Mouse (Mus musculus) hematopoietic stem cell, adult 5-6 weeks (primary cell): ENCODE measurements around the gene Phox2b. TPM values are rescaled to one million over a fixed set of nuclear protein-coding genes. Genes with fewer than 3 reads are reported as not detected.

Experiments
- ATAC-seq, 2 experiments: fragments of 125-278 bp in 1 of 2; replicated peaks in 1 of 2; 2 replicates each; pipeline ENCODE4 v1.8.0; 2016 to 2017; ENCODE audit warnings: inconsistent platforms in 2 of 2, mild to moderate bottlenecking in 2 of 2, moderate number of reproducible peaks in 2 of 2, low read depth in 1 of 2, moderate TSS enrichment in 1 of 2; ENCODE audit not compliant: low FRiP score in 2 of 2, poor library complexity in 2 of 2, severe bottlenecking in 2 of 2, insufficient read depth in 1 of 2, low TSS enrichment in 1 of 2
- total RNA-seq: library from RNA; stranded (forward); fragments of 172-1452, 232-1000 nt; gene quantifications from 2 replicates; pipeline ENCODE4 v1.2.3, GENCODE M21; 2017

The Phox2b gene
- total RNA-seq, 1 experiment from 2014 or later: not detected

DNA sequence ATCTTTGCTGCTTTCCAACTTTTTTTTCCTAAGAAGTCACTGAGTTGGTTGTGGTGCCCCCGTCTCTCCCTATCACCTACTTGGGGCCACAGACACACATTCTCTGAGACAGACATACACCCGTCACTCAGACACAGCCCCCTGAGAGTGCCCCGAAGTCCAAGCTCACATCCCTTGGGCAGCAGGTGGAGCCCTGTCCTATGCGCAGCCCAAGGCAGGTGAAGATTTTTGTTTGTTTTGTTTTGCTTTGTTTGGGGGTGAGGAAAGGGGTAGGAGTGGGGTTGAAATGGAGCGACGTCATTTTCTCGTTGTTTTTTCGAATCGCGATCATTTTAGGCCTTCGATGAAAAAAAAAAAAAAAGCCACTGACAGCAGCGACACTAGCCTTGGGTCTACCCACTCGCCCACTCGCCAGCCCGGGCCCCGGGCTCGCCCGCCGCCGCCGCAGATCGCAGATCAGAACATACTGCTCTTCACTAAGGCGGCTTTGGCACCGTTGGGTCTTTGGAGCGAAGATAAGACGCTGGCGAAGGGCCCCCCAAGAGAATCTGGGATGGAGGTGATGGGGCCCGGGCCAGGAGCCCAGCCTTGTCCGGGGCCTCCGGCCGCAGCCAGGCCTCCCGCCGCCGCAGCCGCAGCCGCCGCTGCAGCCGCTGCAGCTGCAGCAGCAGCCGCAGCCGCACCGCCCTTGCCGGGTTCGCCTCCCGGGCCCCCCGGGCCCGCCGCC, 3.3 kb downstream of the Phox2b start:
- no peak for ATAC-seq

DNA sequence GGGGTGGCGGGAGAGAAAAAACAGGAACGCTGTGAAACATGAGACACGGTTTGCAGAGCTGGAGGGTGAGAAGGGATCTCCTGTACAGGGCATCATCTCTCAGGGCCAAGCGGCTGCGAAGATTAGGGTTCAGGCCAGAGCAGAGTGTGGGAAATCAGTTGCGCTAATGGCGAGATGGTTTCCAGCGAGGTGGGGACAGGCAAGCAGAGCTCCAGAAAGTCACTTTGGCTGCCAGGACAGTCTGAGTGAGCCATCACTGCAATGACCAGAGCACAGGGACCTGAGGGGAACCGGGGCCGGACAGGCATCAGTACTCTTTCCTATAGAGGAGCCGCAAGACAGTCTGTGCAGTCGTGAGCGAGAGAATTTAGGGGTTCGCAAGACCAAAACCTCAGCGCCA, 3.9 kb downstream of the Phox2b start:
- ATAC-seq: no peak

GRCm38 (mm10) chr5:67093991-67094390, 5.1 kb downstream of the Phox2b start:
- no peak for ATAC-seq

DNA sequence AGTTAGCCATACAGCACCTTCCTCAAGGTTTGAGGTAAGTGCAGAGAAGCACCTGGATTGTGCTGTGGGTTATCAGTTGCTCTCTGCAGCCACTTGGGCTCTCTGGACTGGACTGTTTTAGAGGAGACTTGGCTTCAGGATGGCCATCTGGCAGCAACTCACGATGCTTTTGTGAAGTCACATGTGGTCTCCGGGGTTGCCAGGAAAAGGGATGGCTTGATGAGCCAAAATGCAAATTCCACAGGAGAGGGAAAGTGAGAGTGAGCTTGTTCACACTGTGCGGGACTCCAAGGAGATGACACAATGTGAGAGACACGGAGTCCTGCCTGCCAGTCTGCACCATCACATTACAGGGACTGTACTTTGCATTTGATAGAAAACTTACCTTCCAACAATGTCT, 7.3 kb downstream of the Phox2b start:
- ATAC-seq: no peak

- ATAC-seq: no peak
Observed at GRCm38 (mm10) chr5:67090856-67091255, 8.2 kb downstream of the Phox2b start.

- no peak for ATAC-seq
Observed at GRCm38 (mm10) chr5:67083117-67083516, 16.0 kb downstream of the Phox2b start.

DNA sequence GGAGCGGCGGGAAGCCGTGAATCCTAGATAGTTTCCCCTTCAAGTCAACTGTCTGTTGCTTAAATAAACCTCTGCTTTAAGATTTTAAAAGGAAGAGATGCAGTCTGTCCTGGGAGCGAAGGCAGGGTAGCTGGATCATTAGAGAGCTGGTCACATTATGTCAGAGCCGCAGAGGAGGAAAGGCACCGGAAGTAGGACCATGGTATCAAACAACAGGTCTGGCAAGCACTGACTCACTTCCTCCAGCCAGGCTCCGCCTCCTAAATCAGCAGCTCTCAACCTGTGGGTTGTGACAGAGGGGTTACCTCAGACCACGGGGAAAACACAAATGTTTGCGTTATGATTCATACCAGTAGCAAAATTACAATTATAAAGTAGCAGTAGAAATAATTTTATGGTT, 35.5 kb downstream of the Phox2b start:
- peak in 1 of 2 experiments; percentile 36; a peak in 2 of 4 replicates for ATAC-seq

DNA sequence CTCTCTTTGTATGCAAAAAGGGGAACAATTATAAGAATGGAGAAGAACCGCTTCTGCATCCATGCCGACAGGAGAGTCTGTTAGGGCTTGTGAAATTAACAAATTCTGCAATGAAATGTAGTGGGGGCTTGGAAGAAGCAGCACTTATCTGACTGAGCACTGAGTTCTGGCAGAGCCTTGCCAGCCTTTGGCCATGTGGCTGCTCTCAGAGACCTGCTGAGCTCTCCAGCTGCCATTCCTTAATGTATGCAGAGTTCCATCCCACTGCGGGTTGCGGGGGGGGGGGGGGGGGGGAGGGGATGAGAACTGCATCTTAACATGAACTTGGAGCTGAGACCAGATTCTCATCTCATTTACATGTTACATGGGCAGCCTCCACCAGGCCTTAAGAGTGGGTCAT, 38.6 kb downstream of the Phox2b start:
- no peak for ATAC-seq

- no peak for ATAC-seq
Observed at GRCm38 (mm10) chr5:67057803-67058202, 41.3 kb downstream of the Phox2b start.

DNA sequence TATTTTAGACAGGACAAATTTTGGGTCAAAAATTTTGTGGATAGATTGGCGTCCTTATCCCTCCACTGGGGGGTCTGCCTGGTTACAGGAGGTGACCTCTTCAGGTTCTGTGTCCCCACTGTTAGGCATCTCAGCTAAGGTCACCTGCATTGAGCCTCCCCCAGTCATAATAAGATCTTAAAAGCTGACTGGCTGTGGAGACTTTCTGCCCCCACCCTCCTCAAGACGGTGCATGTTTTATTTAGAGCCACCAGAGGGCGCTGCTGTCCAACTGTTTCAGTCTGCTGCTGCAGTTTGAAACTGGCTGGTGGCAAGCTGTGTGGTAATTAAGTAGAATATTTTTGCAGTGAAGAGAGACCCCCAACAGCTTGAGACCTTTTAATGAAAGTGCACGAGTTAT, 51.1 kb downstream of the Phox2b start:
- ATAC-seq: peak; percentile 37 to 72; a peak in 3 of 4 replicates

Other genes with a start within 250 kb of the Phox2b start
- gene Tmem33, start 161.3 kb upstream of the Phox2b start, total RNA-seq: 46.1 and 67.7 TPM in 2 replicates
- gene Slc30a9, start 207.7 kb upstream of the Phox2b start, total RNA-seq: 39.3 and 46.8 TPM in 2 replicates